Mouse (Mus musculus): Measurements from ENCODE around the gene Tuba1a. TPM values are rescaled to one million over a fixed set of nuclear protein-coding genes. Genes with fewer than 3 reads are reported as not detected.

Gene Tuba1a
- polyA plus RNA-seq, 1 experiment from 2014 or later = 9,547 TPM

DNA sequence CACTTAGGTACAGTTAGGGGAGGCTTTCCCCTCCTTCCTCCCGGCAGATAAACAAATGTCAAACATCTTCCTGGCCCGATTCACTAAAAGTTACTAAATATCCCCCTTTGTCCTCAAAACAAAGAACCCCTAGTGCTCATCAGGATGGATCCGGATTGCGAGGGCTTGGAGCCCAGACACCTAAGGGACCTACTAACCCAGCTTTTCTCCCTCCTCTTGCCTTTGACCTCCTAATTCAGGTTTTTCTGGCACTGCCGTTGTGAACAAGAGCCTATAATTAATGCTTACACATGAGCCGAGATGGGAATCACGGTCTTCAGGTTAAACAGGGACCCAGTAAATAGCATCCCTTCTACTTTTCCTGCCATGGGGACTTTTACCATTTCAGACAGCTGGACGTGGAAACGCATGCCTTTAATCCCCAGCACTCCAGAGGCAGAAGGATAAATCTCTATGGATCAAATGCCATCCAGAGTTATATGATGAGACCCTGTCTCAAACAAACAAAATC lies 38.1 kb upstream of the Tuba1a start:
- Histone ChIP-seq H3K4me3 (peak overlapping the region; percentile 36), H3K4me1 (peaks cover 74% of the 10 kb centered on the region), H3K27me3 (no peaks in the 10 kb centered on the region), H3K27ac (peak overlapping the region; percentile 99), H3K36me3 (no peaks in the 10 kb centered on the region), H3K9ac (peak overlapping the region; percentile 70), H3K4me2 (replicated peaks) (peak overlapping the region; percentile 63), H3K9me3 (replicated peaks) (no peaks in the 10 kb centered on the region)
- no peak for ATAC-seq (ENCODE audit: low FRiP score)
- 7% methylated on average over 9 of the region's 9 CpGs for WGBS

DNA sequence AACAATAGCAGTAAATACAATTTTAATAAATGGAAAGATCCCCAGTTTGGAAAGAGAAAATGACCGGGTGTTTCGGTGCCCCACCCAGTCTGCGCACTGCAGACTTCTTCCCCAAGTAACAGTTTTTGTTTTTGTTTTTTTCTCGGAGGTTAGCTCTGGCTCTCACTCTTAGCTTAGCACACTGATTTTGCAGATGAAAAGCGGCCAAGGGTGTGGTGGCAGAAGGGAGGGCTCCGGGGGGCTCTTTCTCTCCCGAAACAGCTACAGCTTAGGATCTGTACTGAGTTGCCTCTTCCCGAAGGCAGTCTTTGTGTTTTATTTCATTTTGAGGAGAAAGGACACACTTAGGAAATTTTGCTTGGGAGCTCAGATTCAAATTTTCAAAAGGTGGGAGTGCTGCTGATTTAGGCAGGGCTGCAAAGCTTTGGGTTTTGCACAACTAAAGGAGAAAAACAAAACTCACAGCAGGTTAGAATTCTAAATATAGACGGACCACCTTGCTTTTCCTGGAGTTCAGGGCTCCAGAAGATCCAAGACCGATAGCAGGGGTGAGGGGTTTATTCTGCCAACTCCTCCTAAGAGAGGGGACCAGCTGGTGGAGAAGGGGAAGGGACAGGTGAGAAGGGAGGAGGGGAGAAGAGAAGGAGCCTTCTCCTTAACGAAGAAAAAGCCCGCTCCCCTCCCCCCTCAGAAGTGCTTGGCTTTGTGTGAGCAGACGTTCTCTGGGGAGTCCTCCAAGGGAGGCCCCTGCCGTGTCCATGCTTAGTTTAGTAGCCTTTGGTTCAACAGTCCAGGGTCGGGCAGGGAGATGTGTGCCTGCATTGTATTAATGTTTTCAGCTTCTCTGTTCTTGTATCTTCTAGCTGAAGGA lies 37.4 kb upstream of the Tuba1a start:
- 0 out of 2 replicates have a peak, but pooled peaks have one; percentile 16 for ATAC-seq (ENCODE audit: low FRiP score)
- H3K4me1 ChIP-seq = peaks cover 78% of the 10 kb centered on the region
- no peaks in the 10 kb centered on the region for H3K27me3 ChIP-seq
- no peaks in the 10 kb centered on the region for H3K36me3 ChIP-seq
- H3K4me3 ChIP-seq = peak overlapping the region; percentile 36
- no peaks in the 10 kb centered on the region for H3K9me3 ChIP-seq (replicated peaks)
- peak overlapping the region; percentile 99 for H3K27ac ChIP-seq
- WGBS = 11% methylated on average over 15 of the region's 15 CpGs
- H3K9ac ChIP-seq = peak overlapping the region; percentile 70
- peak overlapping the region; percentile 63 for H3K4me2 ChIP-seq (replicated peaks)

DNA sequence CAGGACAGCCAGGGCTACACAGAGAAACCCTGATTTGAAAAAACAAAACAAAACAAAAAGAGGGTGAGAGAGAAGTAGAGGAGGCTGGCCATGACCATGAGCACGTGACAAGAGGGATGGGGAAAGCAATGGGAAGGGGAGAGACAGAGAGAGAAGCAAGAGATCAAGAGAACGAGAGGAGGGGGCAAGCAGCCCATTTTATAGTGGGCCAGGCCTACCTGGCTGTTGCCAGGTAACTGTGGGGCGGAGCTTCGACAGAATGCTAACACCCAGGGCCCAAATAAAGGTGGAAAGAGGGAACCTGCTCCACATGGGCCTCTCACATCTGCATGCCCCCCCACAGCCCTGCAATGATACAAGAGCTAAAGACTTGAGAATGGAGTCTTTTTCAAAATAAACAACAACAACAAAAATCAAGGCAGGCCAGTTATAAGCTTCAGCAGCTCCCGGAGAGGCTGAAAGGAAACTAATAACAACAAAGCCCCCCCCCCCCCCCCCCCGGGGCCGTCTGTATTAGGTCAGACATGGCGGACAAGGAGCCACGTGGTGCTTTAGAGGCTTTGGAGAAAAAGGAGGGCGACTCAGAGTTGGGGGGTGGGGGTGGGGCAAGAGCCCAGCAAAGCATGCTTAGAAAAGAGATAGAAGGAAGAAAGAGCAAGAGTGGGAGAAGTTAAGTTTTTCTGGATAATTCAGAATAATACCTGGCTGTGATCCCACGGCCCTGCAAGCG lies 36.4 kb upstream of the Tuba1a start:
- Histone ChIP-seq H3K9ac (peak overlapping the region; percentile 70), H3K9me3 (replicated peaks) (no peaks in the 10 kb centered on the region), H3K4me3 (peak overlapping the region; percentile 36), H3K27me3 (no peaks in the 10 kb centered on the region), H3K27ac (peak overlapping the region; percentile 99), H3K36me3 (no peaks in the 10 kb centered on the region), H3K4me1 (peaks cover 77% of the 10 kb centered on the region), H3K4me2 (replicated peaks) (peak overlapping the region; percentile 63)
- WGBS = 23% methylated on average over 11 of the region's 12 CpGs
- ATAC-seq (ENCODE audit: low FRiP score) = no peak

DNA sequence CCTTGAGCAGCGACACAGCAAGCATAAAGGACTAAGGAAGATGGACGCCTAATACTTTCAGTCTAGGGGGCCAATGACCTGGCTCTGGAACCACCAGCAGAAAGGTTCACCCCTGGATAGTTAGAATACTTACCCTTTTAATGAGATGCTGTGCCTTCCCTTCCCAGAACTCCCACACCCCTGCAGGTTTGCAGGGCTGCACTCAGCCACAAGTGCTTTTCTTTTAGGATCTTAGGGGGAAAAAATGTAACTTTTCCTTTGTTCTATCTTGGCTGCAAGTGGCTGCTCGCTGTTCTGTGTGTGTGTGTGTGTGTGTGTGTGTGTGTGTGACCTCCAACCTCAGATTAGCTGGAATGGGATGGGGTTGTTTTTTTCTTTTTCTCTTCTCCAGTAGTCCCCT lies 35.3 kb upstream of the Tuba1a start:
- 68% methylated on average over 3 of the region's 3 CpGs for WGBS
- H3K9me3 ChIP-seq (replicated peaks) = no peaks in the 10 kb centered on the region
- H3K4me2 ChIP-seq (replicated peaks) = peak overlapping the region; percentile 63
- H3K36me3 ChIP-seq = no peaks in the 10 kb centered on the region
- peaks cover 77% of the 10 kb centered on the region for H3K4me1 ChIP-seq
- 0 out of 2 replicates have a peak overlapping the region, but pooled peaks have one; percentile 52 for H3K4me3 ChIP-seq
- H3K27me3 ChIP-seq = no peaks in the 10 kb centered on the region
- ATAC-seq (ENCODE audit: low FRiP score) = no peak
- H3K27ac ChIP-seq = peak overlapping the region; percentile 99
- H3K9ac ChIP-seq = 0 out of 2 replicates have a peak overlapping the region, but pooled peaks have one; percentile 14

DNA sequence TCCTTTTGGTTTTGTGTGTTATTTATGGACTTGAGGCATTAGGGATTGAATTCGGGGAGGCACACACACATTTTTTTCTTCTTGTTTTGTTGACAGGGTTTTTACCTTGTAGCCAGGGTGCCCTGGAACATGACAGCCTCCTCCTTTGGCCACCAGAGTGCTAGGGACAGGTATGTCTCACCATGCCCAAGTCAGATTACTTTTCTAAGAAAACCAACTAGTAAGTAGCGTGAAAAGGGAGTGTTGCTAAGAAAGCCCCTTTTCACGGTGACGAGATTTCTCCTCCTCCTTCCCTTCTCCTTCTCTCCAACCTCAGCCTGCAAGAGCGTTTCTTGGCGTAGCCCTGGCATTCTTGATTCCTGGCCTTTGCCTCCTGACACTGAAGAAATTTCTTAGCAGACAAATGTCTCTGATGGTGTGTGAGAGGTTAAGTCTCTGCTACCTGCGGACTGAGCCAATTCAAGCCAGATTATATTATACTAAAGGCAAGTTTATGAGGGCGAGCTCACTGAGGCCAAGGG lies 34.2 kb upstream of the Tuba1a start:
- H3K27me3 ChIP-seq = no peaks in the 10 kb centered on the region
- 29% methylated on average over 8 of the region's 8 CpGs for WGBS
- H3K4me2 ChIP-seq (replicated peaks) = peak overlapping the region; percentile 63
- no peak for ATAC-seq (ENCODE audit: low FRiP score)
- peak overlapping the region; percentile 52 for H3K4me3 ChIP-seq
- peaks cover 76% of the 10 kb centered on the region for H3K4me1 ChIP-seq
- no peaks in the 10 kb centered on the region for H3K36me3 ChIP-seq
- peak overlapping the region; percentile 88 for H3K9ac ChIP-seq
- H3K9me3 ChIP-seq (replicated peaks) = no peaks in the 10 kb centered on the region
- peak overlapping the region; percentile 99 for H3K27ac ChIP-seq

DNA sequence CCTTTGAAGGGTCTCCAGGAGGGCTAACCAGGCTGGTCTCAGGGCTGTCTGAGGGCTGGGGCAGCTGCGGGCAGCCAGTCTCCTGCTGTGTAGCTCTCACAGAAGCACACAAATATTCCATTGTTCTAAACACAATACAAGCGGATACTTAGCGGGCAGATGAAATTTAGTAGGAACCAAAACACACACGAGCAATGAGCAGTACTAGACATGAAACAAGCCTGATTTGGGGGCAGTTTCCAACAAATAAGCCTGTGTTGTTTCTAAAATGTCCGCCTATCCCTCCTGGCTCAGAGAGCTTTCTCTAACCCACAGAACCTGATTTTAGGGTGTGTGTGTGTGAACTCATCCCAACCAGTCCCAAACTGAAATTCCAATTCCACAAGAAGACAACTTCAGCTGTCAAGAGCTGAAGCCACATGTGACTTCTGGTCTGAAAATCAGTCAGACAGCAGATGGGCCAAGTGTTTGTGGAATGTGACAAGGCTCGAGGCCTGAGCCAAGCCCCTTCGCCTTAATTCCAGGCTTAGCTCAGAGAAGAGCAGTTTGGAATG lies 33.7 kb upstream of the Tuba1a start:
- H3K27ac ChIP-seq = peak overlapping the region; percentile 99
- no peak for ATAC-seq (ENCODE audit: low FRiP score)
- peak overlapping the region; percentile 52 for H3K4me3 ChIP-seq
- H3K9me3 ChIP-seq (replicated peaks) = no peaks in the 10 kb centered on the region
- peaks cover 76% of the 10 kb centered on the region for H3K4me1 ChIP-seq
- no peaks in the 10 kb centered on the region for H3K27me3 ChIP-seq
- H3K9ac ChIP-seq = peak overlapping the region; percentile 88
- 3% methylated on average over 7 of the region's 7 CpGs for WGBS
- H3K4me2 ChIP-seq (replicated peaks) = peak overlapping the region; percentile 63
- no peaks in the 10 kb centered on the region for H3K36me3 ChIP-seq

DNA sequence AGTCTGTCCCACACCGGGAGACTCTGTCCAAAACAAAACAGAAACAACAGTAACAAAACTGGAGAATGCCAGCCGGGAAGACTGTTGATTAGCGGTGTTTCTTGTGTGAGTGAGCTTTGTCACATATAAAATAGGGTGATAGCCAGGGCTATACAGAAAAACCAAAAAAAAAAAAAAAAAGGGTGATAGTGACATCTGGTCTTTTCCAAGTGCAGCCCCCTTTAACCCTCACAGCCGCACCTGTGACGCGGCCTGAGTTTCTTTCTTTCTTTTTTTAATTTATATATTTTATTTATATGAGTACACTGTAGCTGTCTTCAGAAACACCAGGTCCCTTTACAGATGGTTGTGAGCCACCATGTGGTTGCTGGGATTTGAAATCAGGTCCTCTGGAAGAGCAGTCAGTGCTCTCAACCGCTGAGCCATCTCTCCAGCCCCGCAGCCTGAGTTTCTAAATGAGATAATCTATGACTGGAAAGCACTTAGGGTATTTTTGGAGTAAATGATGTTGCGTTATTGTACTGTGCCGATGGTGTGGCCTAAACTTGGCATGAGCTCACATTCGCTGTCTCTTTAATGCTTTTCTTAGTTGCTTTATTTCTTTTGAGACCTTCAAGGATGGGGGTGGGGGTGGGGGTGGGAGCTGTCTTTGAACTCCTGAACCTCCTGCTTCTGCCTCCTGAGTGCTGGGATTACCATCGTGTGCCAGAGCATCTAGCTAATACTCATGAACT lies 32.6 kb upstream of the Tuba1a start:
- Histone ChIP-seq H3K27me3 (no peaks in the 10 kb centered on the region), H3K4me1 (peaks cover 75% of the 10 kb centered on the region), H3K4me2 (replicated peaks) (peak overlapping the region; percentile 63), H3K9me3 (replicated peaks) (no peaks in the 10 kb centered on the region), H3K9ac (peak overlapping the region; percentile 88), H3K4me3 (peak overlapping the region; percentile 52), H3K27ac (peak overlapping the region; percentile 99), H3K36me3 (no peaks in the 10 kb centered on the region)
- 16% methylated on average over 12 of the region's 12 CpGs for WGBS
- ATAC-seq (ENCODE audit: low FRiP score) = no peak

DNA sequence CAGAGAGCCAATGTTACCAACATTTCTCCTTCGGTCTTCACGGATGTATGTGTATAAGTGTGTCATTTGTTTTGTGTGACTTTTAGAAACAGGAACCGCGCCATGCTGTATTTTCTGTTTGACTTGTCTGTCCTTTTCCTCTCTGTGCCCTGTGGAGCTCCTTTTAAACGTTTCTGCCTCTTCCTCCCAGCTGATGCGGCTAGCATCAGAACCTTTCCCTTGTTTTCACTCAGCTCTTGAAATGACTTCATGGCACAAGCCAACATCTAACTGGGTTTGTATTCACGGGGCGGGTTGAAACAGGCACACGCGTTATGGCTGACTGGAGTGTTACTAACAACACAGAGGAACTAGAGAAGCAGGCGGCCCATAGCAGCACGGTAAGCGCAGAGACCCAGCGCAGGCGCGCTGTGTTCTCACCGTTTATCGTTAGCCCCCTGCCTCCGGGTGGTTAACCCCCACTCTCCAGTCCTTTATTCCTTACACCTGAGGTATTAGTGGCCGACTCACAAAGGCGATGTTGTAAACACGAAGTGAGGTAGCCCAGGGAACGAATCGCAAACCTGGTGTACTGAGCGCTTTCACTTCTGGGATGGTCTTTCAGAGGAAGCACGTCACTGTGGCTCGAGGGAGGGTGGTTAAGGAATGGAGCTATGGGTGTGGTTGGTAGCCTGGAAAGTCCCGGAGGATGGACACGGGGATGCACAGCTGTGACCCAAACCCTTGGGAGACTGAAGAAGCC lies 31.9 kb upstream of the Tuba1a start:
- peak overlapping the region; percentile 99 for H3K27ac ChIP-seq
- H3K9me3 ChIP-seq (replicated peaks) = no peaks in the 10 kb centered on the region
- H3K4me1 ChIP-seq = peaks cover 68% of the 10 kb centered on the region
- no peaks in the 10 kb centered on the region for H3K27me3 ChIP-seq
- 3% methylated on average over 29 of the region's 29 CpGs for WGBS
- peak overlapping the region; percentile 88 for H3K9ac ChIP-seq
- H3K4me3 ChIP-seq = peak overlapping the region; percentile 52
- peak; percentile 49 for ATAC-seq (ENCODE audit: low FRiP score)
- H3K4me2 ChIP-seq (replicated peaks) = peak overlapping the region; percentile 63
- H3K36me3 ChIP-seq = no peaks in the 10 kb centered on the region

DNA sequence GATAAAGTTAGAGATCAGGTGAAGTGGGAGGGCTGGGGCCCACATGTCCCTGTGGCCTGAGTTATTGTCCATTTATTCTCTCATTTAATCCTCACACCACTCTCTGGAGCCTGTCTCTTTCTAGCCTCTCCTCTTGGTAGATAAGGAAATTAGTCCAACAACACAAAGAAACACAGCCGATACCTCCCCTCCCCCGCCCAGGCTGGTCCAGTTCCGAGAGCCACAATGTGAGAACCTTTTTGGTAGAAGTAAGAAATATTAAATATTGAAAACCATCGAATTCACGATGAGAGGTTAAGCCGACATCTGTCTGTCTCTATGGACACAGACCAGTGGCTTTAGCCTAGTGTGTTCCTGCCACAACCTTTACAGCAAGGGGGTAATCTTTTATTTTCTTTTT lies 31.2 kb upstream of the Tuba1a start:
- Histone ChIP-seq H3K9ac (peak overlapping the region; percentile 88), H3K27ac (peak overlapping the region; percentile 99), H3K4me2 (replicated peaks) (peak overlapping the region; percentile 63), H3K27me3 (no peaks in the 10 kb centered on the region), H3K4me3 (peak overlapping the region; percentile 52), H3K36me3 (no peaks in the 10 kb centered on the region), H3K9me3 (replicated peaks) (no peaks in the 10 kb centered on the region), H3K4me1 (peaks cover 67% of the 10 kb centered on the region)
- 27% methylated on average over 6 of the region's 6 CpGs for WGBS
- no peak for ATAC-seq (ENCODE audit: low FRiP score)

DNA sequence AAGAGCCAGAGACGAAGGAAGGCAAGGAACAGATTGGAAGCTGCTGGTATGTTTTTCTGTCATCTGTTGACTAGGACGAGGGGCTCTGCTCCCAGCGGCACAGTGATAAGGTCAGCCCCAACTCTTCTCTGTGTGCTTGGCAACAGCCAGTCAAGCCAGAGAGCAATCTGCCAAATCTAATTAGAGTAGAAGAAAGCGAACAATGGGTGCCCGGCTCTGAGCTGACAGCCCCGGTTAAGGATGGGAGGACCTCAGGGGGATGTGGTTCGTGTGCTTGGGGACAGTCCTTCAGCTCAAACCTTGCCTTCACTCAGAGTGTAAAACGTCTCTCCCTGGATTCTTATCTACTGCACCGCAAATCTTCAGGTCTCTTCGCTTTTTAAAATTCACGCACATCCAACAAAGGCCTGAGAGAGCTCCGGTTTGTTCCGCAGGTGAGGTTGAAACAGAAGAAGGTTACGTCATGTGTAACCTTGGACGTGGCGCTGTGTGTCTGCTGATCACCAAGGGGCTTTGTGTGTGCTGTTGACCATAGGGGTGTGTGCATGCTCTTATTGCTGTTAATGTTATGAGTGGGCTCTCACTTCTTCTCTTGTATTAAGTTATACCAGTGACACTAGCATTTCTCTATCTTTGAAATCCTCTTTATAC lies 30.1 kb upstream of the Tuba1a start:
- H3K4me2 ChIP-seq (replicated peaks) = peak overlapping the region; percentile 63
- no peaks in the 10 kb centered on the region for H3K27me3 ChIP-seq
- H3K9me3 ChIP-seq (replicated peaks) = no peaks in the 10 kb centered on the region
- H3K27ac ChIP-seq = peak overlapping the region; percentile 99
- WGBS = 18% methylated on average over 16 of the region's 16 CpGs
- H3K4me3 ChIP-seq = peak overlapping the region; percentile 52
- H3K9ac ChIP-seq = peak overlapping the region; percentile 88
- H3K4me1 ChIP-seq = peaks cover 61% of the 10 kb centered on the region
- peak; percentile 82 for ATAC-seq (ENCODE audit: low FRiP score)
- no peaks in the 10 kb centered on the region for H3K36me3 ChIP-seq
